Mouse (Mus musculus) liver, embryonic 11.5 days (tissue): Measurements from ENCODE around the gene Gm3755. TPM values are rescaled to one million over a fixed set of nuclear protein-coding genes. Genes with fewer than 3 reads are reported as not detected.
"Not testable (repeated sequence)": the region's sequence is repeated elsewhere in the genome, so short reads cannot be mapped to it uniquely, and the experiment has no call there.

Source experiments
- ATAC-seq: fragments of 200-750 bp; cut with Nextera tagmentation; replicated peaks from 2 replicates; pipeline ENCODE4 v1.8.0; 2017; ENCODE audit warnings: moderate number of reproducible peaks, mild to moderate bottlenecking, moderate TSS enrichment, moderate library complexity; ENCODE audit not compliant: low FRiP score
- DNase-seq: peaks from one replicate; pipeline ENCODE4 v3.0.0-alpha.2; 2017; ENCODE audit warnings: low spot score
- H3K27ac ChIP-seq: fragments of 300-500 bp; sonication (generic); 2 replicates; pipeline ENCODE4 v1.5.1; 2014; ENCODE audit warnings: mild to moderate bottlenecking, low read depth, low read length, control low read depth
- H3K27me3 ChIP-seq: fragments of 300-500 bp; sonication (generic); replicated peaks from 2 replicates; pipeline ENCODE4 v1.6.1; 2014; ENCODE audit warnings: low read length, mixed read lengths; ENCODE audit not compliant: control insufficient read depth, insufficient read depth
- H3K36me3 ChIP-seq: fragments of 300-500 bp; sonication (generic); 2 replicates; pipeline ENCODE4 v1.6.1; 2014; ENCODE audit warnings: mild to moderate bottlenecking, low read length, moderate library complexity, mixed read lengths; ENCODE audit not compliant: control insufficient read depth, insufficient read depth
- H3K4me1 ChIP-seq: fragments of 300-500 bp; sonication (generic); replicated peaks from 2 replicates; pipeline ENCODE4 v1.6.1; 2014; ENCODE audit warnings: low read length, mixed read lengths; ENCODE audit not compliant: control insufficient read depth, insufficient read depth
- H3K4me2 ChIP-seq: fragments of 300-500 bp; sonication (generic); 2 replicates; pipeline ENCODE4 v1.6.1; 2014; ENCODE audit warnings: mild to moderate bottlenecking, control low read depth, moderate library complexity
- H3K4me3 ChIP-seq: fragments of 300-500 bp; sonication (generic); 2 replicates; pipeline ENCODE4 v1.5.1; 2014; ENCODE audit warnings: low read depth, low read length, control low read depth
- H3K9ac ChIP-seq: fragments of 300-500 bp; sonication (generic); 2 replicates; pipeline ENCODE4 v1.6.1; 2014; ENCODE audit warnings: low read depth, low read length, control low read depth
- H3K9me3 ChIP-seq: fragments of 300-500 bp; sonication (generic); 2 replicates; pipeline ENCODE4 v1.6.1; 2016; ENCODE audit warnings: low read length, inconsistent platforms, mixed read lengths; ENCODE audit not compliant: control insufficient read depth
- WGBS: fragments of 180-500 bp; shearing (Covaris S2); extraction: QIAGEN DNeasy Blood & Tissue Kit; methylation state at CpG from one replicate; pipeline ENCODE4 v1.1.7; 2014; 5-methylcytosine and 5-hydroxymethylcytosine counted together
- polyA plus RNA-seq: library from polyadenylated mRNA; unstranded; fragments of >200 nt; fragmentation: Nextera tagmentation; extraction: Ambion mirVana; gene quantifications from 2 replicates; pipeline ENCODE4 v1.2.1, GENCODE M21; 2014

Gm3755 gene
- not detected in 2 replicates for polyA plus RNA-seq

GRCm38 (mm10) chr14:7450817-7451216 lies at the start of gene Gm3755:
Gm3755 (minus strand) TSS chr14:7450917.
- not testable (repeated sequence) for H3K4me3 ChIP-seq, H3K4me1 ChIP-seq, H3K9ac ChIP-seq, H3K27ac ChIP-seq, H3K27me3 ChIP-seq, DNase-seq, H3K4me2 ChIP-seq, H3K36me3 ChIP-seq, ATAC-seq, H3K9me3 ChIP-seq
- no CpG with 5 or more reads among the region's 2 CpGs for WGBS

- 0% methylated on average over 12 of the region's 18 CpGs for WGBS
- not testable (repeated sequence) for H3K27ac ChIP-seq, H3K9ac ChIP-seq, H3K9me3 ChIP-seq, ATAC-seq, H3K4me3 ChIP-seq, H3K27me3 ChIP-seq, H3K4me1 ChIP-seq, H3K36me3 ChIP-seq
- peak overlapping the region; percentile 35 for H3K4me2 ChIP-seq
- peak; percentile 30 for DNase-seq
Measured at GRCm38 (mm10) chr14:7488731-7489130, 38.0 kb upstream of the Gm3755 start.

GRCm38 (mm10) chr14:7483662-7484061 lies 32.9 kb upstream of the Gm3755 start, which contains the start of gene Gm3752:
Gm3752 (minus strand) TSS chr14:7483762.
- ATAC-seq, H3K9ac ChIP-seq, H3K4me1 ChIP-seq, H3K27ac ChIP-seq, DNase-seq, H3K9me3 ChIP-seq, H3K36me3 ChIP-seq, H3K27me3 ChIP-seq, H3K4me3 ChIP-seq, H3K4me2 ChIP-seq: not testable (repeated sequence)
- 56% methylated on average over 1 of the region's 3 CpGs for WGBS

- H3K27ac ChIP-seq, H3K4me2 ChIP-seq, H3K27me3 ChIP-seq, H3K9me3 ChIP-seq, H3K9ac ChIP-seq, H3K36me3 ChIP-seq, ATAC-seq, DNase-seq, H3K4me3 ChIP-seq, H3K4me1 ChIP-seq: not testable (repeated sequence)
- 63% methylated on average over 2 of the region's 2 CpGs for WGBS
Measured at GRCm38 (mm10) chr14:7422496-7422895, 28.2 kb downstream of the Gm3755 start.

Other genes with a start within 250 kb of the Gm3755 start
- not detected in 2 replicates for gene Gm3727, start 186.2 kb downstream of the Gm3755 start, polyA plus RNA-seq
- 0.11 and 0.21 TPM in 2 replicates for gene Gm3739, start 135.9 kb downstream of the Gm3755 start, polyA plus RNA-seq
- gene Gm5797, start 118.5 kb downstream of the Gm3755 start, polyA plus RNA-seq = not detected in 2 replicates
- gene Gm8374, start 85.8 kb downstream of the Gm3755 start, polyA plus RNA-seq = not detected in 2 replicates
- gene Gm3752, start 32.8 kb upstream of the Gm3755 start, polyA plus RNA-seq = 0.19 and 0.23 TPM in 2 replicates
- gene Gm3558, start 117.6 kb upstream of the Gm3755 start, polyA plus RNA-seq = not detected in 2 replicates
- not detected in 2 replicates for gene Gm10338, start 144.7 kb upstream of the Gm3755 start, polyA plus RNA-seq
- gene Gm10128, start 193.1 kb upstream of the Gm3755 start, polyA plus RNA-seq = not detected in 2 replicates